Mouse (Mus musculus) myocyte (in vitro differentiated cells): Measurements from ENCODE around the gene Ttll11. TPM values are rescaled to one million over a fixed set of nuclear protein-coding genes. Genes with fewer than 3 reads are reported as not detected.

Experiments
- H3K27me3 ChIP-seq: one replicate; pipeline ENCODE4 v1.6.1; 2011; ENCODE audit not compliant: control insufficient read depth, insufficient read depth, insufficient read length
- H3K36me3 ChIP-seq: one replicate; pipeline ENCODE4 v1.6.1; 2011; ENCODE audit not compliant: control insufficient read depth, insufficient read depth
- H3K4me2 ChIP-seq: one replicate; pipeline ENCODE4 v1.6.1; 2011; ENCODE audit warnings: low read depth, control low read depth
- H3K4me3 ChIP-seq: one replicate; pipeline ENCODE4 v1.5.1; 2011; ENCODE audit warnings: mild to moderate bottlenecking, control low read depth, moderate library complexity
- H3K79me2 ChIP-seq: one replicate; pipeline ENCODE4 v1.6.1; 2011; ENCODE audit not compliant: control insufficient read depth, insufficient read depth
- H3ac ChIP-seq: one replicate; pipeline ENCODE4 v1.6.1; 2011; ENCODE audit not compliant: control insufficient read depth, insufficient read length
- CEBPB ChIP-seq: IDR thresholded peaks from 2 replicates; pipeline ENCODE4 v1.6.1; 2011; ENCODE audit warnings: mild to moderate bottlenecking, moderate library complexity; ENCODE audit not compliant: poor library complexity, insufficient read depth, severe bottlenecking
- E2F4 ChIP-seq: IDR thresholded peaks from one replicate; pipeline ENCODE4 v1.6.1; 2011; ENCODE audit warnings: mild to moderate bottlenecking, control low read depth, moderate library complexity; ENCODE audit not compliant: insufficient read depth
- MAX ChIP-seq: IDR thresholded peaks from one replicate; pipeline ENCODE4 v1.6.1; 2011; ENCODE audit warnings: low read depth, mild to moderate bottlenecking, control low read depth
- MYOD1 ChIP-seq, 3 experiments: IDR thresholded peaks; one replicate each; pipeline ENCODE4 v1.6.1; 2011; ENCODE audit warnings: control low read depth in 2 of 3, low read depth in 2 of 3, mild to moderate bottlenecking in 2 of 3, moderate library complexity in 1 of 3; ENCODE audit not compliant: insufficient read length in 2 of 3, control insufficient read depth in 1 of 3
- MYOG ChIP-seq, 3 experiments: IDR thresholded peaks; one replicate each; pipeline ENCODE4 v1.6.1; 2011; ENCODE audit warnings: control low read depth in 2 of 3, low read depth in 2 of 3, mild to moderate bottlenecking in 2 of 3; ENCODE audit not compliant: insufficient read length in 2 of 3, control insufficient read depth in 1 of 3, insufficient read depth in 1 of 3
- POLR2A ChIP-seq: IDR thresholded peaks from one replicate; pipeline ENCODE4 v1.6.1; 2011; ENCODE audit warnings: low read depth, mild to moderate bottlenecking, control low read depth, moderate library complexity; ENCODE audit not compliant: insufficient read length
- POLR2AphosphoS2 ChIP-seq: IDR thresholded peaks from one replicate; pipeline ENCODE4 v1.6.1; 2011; ENCODE audit warnings: low read depth, control low read depth; ENCODE audit not compliant: insufficient read length
- REST ChIP-seq: IDR thresholded peaks from one replicate; pipeline ENCODE4 v1.6.1; 2011; ENCODE audit warnings: mild to moderate bottlenecking, control low read depth, moderate library complexity; ENCODE audit not compliant: insufficient read depth, insufficient read length
- SRF ChIP-seq: IDR thresholded peaks from one replicate; pipeline ENCODE4 v1.6.1; 2011; ENCODE audit warnings: low read depth; ENCODE audit not compliant: control insufficient read depth, insufficient read length
- TCF12 ChIP-seq: IDR thresholded peaks from one replicate; pipeline ENCODE4 v1.6.1; 2011; ENCODE audit warnings: mild to moderate bottlenecking, control low read depth; ENCODE audit not compliant: poor library complexity, insufficient read depth, severe bottlenecking
- TCF3 ChIP-seq: IDR thresholded peaks from one replicate; pipeline ENCODE4 v1.6.1; 2011; ENCODE audit warnings: low read depth, control low read depth; ENCODE audit not compliant: insufficient read length
- USF1 ChIP-seq: IDR thresholded peaks from one replicate; pipeline ENCODE4 v1.6.1; 2011; ENCODE audit warnings: low read depth, mild to moderate bottlenecking, control low read depth, moderate library complexity
- polyA plus RNA-seq: library from polyadenylated mRNA; unstranded; fragments of >200 nt; fragmentation: generic; extraction: Trizol; gene quantifications from one replicate; pipeline ENCODE4 v1.2.1, GENCODE M21; 2012; ENCODE audit warnings: missing spikeins

The Ttll11 gene
- polyA plus RNA-seq, 1 experiment, result 9.8 TPM

- Histone ChIP-seq H3ac (no peak overlapping the region), H3K4me2 (no peak overlapping the region), H3K4me3 (no peak overlapping the region), H3K79me2 (no peaks in the 10 kb centered on the region), H3K27me3 (no peaks in the 10 kb centered on the region), H3K36me3 (no peaks in the 10 kb centered on the region)
- no peak for TF ChIP-seq CEBPB
- no peak for TF ChIP-seq POLR2AphosphoS2
- TF ChIP-seq SRF, result no peak
- no peak for TF ChIP-seq MYOG (IDR thresholded peaks at IDR 0.05; ENCODE audit: control insufficient read depth in 1 of 3, insufficient read depth in 1 of 3, insufficient read length in 2 of 3, low read depth in 2 of 3)
- TF ChIP-seq TCF3, result no peak
- TF ChIP-seq MAX, result no peak
- no peak for TF ChIP-seq E2F4
- no peak for TF ChIP-seq MYOD1 (IDR thresholded peaks at IDR 0.05; ENCODE audit: control insufficient read depth in 1 of 3, insufficient read length in 2 of 3, low read depth in 2 of 3)
- no peak for TF ChIP-seq TCF12
- no peak for TF ChIP-seq POLR2A
- TF ChIP-seq REST, result no peak
- TF ChIP-seq USF1, result no peak
Observed at GRCm38 (mm10) chr2:35879887-35880286, 99.8 kb downstream of the Ttll11 start.

- Histone ChIP-seq H3ac (no peak overlapping the region), H3K36me3 (no peaks in the 10 kb centered on the region), H3K27me3 (no peaks in the 10 kb centered on the region), H3K79me2 (no peaks in the 10 kb centered on the region), H3K4me2 (no peak overlapping the region), H3K4me3 (no peak overlapping the region)
- no peak for TF ChIP-seq POLR2A
- TF ChIP-seq REST, result no peak
- no peak for TF ChIP-seq E2F4
- TF ChIP-seq USF1, result no peak
- no peak for TF ChIP-seq TCF3
- no peak for TF ChIP-seq MYOG (IDR thresholded peaks at IDR 0.05; ENCODE audit: control insufficient read depth in 1 of 3, insufficient read depth in 1 of 3, insufficient read length in 2 of 3, low read depth in 2 of 3)
- no peak for TF ChIP-seq POLR2AphosphoS2
- TF ChIP-seq SRF, result no peak
- TF ChIP-seq CEBPB, result no peak
- no peak for TF ChIP-seq MAX
- TF ChIP-seq MYOD1 (IDR thresholded peaks at IDR 0.05; ENCODE audit: control insufficient read depth in 1 of 3, insufficient read length in 2 of 3, low read depth in 2 of 3), result no peak
- no peak for TF ChIP-seq TCF12
Observed at GRCm38 (mm10) chr2:35878506-35878905, 101.2 kb downstream of the Ttll11 start.

- TF ChIP-seq CEBPB, result no peak
- no peak for TF ChIP-seq MAX
- no peak for TF ChIP-seq MYOD1 (IDR thresholded peaks at IDR 0.05; ENCODE audit: control insufficient read depth in 1 of 3, insufficient read length in 2 of 3, low read depth in 2 of 3)
- TF ChIP-seq TCF3, result no peak
- no peak for TF ChIP-seq SRF
- TF ChIP-seq USF1, result no peak
- no peak for TF ChIP-seq POLR2A
- TF ChIP-seq REST, result no peak
- Histone ChIP-seq H3K79me2 (no peaks in the 10 kb centered on the region), H3K4me2 (no peak overlapping the region), H3ac (no peak overlapping the region), H3K27me3 (no peaks in the 10 kb centered on the region), H3K4me3 (no peak overlapping the region), H3K36me3 (no peaks in the 10 kb centered on the region)
Observed at GRCm38 (mm10) chr2:35875572-35875971, 104.1 kb downstream of the Ttll11 start.

DNA sequence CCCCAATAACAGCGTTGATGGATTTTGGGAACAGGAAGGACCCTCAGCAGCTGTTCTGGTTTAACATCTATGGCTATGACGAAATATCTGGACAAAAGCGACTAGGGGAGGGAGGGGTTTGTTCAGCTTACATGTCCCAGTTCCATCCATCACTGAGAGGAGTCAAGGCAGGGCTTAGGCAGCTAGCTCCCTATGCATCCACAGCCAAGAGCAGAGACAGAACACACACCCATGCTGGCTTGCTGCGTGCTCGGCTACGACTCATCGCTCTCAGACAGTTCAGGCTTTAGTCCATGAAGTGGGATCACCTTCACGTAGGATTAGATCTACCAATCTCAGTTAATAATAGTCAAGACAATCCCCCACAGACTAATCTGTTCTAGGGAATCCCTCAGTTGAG is 105.3 kb downstream of the Ttll11 start:
- Histone ChIP-seq H3K4me3 (no peak overlapping the region), H3K4me2 (no peak overlapping the region)
- TF ChIP-seq MYOD1 (IDR thresholded peaks at IDR 0.05; ENCODE audit: control insufficient read depth in 1 of 3, insufficient read length in 2 of 3, low read depth in 2 of 3) (no peak), POLR2A (no peak), MAX (no peak), E2F4 (no peak), TCF3 (no peak), CEBPB (no peak), SRF (no peak), USF1 (no peak), POLR2AphosphoS2 (no peak), REST (no peak), TCF12 (no peak), MYOG (IDR thresholded peaks at IDR 0.05; ENCODE audit: control insufficient read depth in 1 of 3, insufficient read depth in 1 of 3, insufficient read length in 2 of 3, low read depth in 2 of 3) (no peak)

More for the DNA sequence above, 105.3 kb downstream of the Ttll11 start:
- H3ac ChIP-seq, result no peak overlapping the region
- H3K36me3 ChIP-seq, result no peaks in the 10 kb centered on the region
- no peaks in the 10 kb centered on the region for H3K27me3 ChIP-seq
- H3K79me2 ChIP-seq, result no peaks in the 10 kb centered on the region
